Mouse (Mus musculus): ENCODE results near the gene Olfr1113. TPM values are rescaled to one million over a fixed set of nuclear protein-coding genes. Genes with fewer than 3 reads are reported as not detected.

Gene Olfr1113
- not detected for polyA plus RNA-seq (2017; shearing (Covaris generic))

DNA sequence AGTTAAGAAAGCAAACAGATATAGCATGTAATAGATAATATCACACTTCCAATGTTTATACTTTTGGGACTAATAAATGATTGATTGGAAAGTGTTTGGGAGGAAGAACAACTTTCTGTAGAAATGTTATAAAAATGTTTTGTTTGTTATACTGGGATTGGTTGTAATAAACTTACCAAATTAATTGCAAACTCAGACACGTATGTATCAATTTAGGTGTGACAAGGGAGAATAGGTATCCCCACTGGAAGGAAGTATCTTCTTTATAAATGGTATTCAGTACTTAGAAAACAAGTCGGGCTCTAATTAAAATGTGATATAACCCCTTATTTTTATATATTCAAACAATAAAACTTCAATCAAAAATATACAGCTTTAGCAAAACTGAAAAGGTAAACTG lies at the start of gene Olfr1113:
Olfr1113 (plus strand) TSS at position 301 of the 400 bp plus-strand sequence.

DNA sequence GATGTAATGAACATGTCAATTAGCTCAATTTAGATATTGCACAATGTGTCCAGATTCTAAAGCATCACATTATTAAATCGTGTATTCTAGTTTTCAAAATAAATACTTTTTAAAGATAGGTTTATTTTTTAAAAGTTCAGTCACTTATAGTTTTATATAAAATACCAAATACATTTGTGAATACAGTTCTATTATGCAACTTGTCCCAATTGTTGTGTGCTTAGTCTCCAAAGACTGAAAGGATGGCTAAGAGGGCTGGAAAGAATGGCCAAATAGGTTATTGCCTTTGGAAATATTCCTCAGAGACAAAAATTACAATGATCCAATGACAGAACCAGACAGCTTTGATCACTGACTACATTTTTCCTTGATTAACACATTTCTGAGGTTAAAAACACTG lies 21.3 kb upstream of the Olfr1113 start, which contains the start of gene Olfr1112:
Olfr1112 (plus strand) TSS at position 301 of the 400 bp plus-strand sequence.

DNA sequence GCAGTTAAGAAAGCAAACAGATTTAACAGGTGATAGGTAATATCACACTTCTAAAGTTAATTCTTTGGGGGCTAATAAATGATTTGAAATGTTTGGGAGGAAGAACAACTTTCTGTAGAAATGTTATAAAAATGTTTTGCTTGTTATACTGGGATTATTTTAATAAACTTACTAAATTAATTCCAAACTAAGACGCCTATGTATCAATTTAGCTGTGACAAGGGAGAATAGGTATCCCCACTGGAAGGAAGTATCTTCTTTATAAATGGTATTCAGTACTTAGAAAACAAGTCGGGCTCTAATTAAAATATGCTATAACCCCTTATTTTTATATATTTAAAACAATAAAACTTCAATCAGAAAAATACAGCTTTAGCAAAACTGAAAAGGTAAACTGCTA lies 38.9 kb downstream of the Olfr1113 start, which contains the start of gene Olfr1115:
Olfr1115 (plus strand) TSS at position 301 of the 400 bp plus-strand sequence.

Other genes starting within 250 kb of the Olfr1113 start
- not detected for gene Olfr1099, start 248.3 kb upstream of the Olfr1113 start, polyA plus RNA-seq (2017; shearing (Covaris generic))
- not detected for gene Olfr1100, start 229.0 kb upstream of the Olfr1113 start, polyA plus RNA-seq (2017; shearing (Covaris generic))
- not detected for gene Olfr1101, start 217.7 kb upstream of the Olfr1113 start, polyA plus RNA-seq (2017; shearing (Covaris generic))
- not detected for gene Olfr1102, start 210.6 kb upstream of the Olfr1113 start, polyA plus RNA-seq (2017; shearing (Covaris generic))
- gene Olfr1104, start 181.9 kb upstream of the Olfr1113 start, polyA plus RNA-seq (2017; shearing (Covaris generic)), result not detected
- gene Olfr1105, start 172.4 kb upstream of the Olfr1113 start, polyA plus RNA-seq (2017; shearing (Covaris generic)), result not detected
- gene Olfr1106, start 156.7 kb upstream of the Olfr1113 start, polyA plus RNA-seq (2017; shearing (Covaris generic)), result not detected
- gene Olfr1107, start 133.2 kb upstream of the Olfr1113 start, polyA plus RNA-seq (2017; shearing (Covaris generic)), result not detected
- not detected for gene Olfr1109, start 113.0 kb upstream of the Olfr1113 start, polyA plus RNA-seq (2017; shearing (Covaris generic))
- gene Olfr259, start 94.4 kb upstream of the Olfr1113 start, polyA plus RNA-seq (2017; shearing (Covaris generic)), result not detected
- gene Olfr1110, start 68.7 kb upstream of the Olfr1113 start, polyA plus RNA-seq (2017; shearing (Covaris generic)), result not detected
- gene Olfr1111, start 56.3 kb upstream of the Olfr1113 start, polyA plus RNA-seq (2017; shearing (Covaris generic)), result not detected
- not detected for gene Olfr1112, start 21.2 kb upstream of the Olfr1113 start, polyA plus RNA-seq (2017; shearing (Covaris generic))
- gene Olfr1115, start 39.0 kb downstream of the Olfr1113 start, polyA plus RNA-seq (2017; shearing (Covaris generic)), result not detected
- gene Olfr1116, start 58.6 kb downstream of the Olfr1113 start, polyA plus RNA-seq (2017; shearing (Covaris generic)), result 0.02 TPM
- gene Olfr1118, start 98.6 kb downstream of the Olfr1113 start, polyA plus RNA-seq (2017; shearing (Covaris generic)), result not detected
- gene Olfr1120, start 145.8 kb downstream of the Olfr1113 start, polyA plus RNA-seq (2017; shearing (Covaris generic)), result not detected
- not detected for gene Olfr1121, start 160.9 kb downstream of the Olfr1113 start, polyA plus RNA-seq (2017; shearing (Covaris generic))
- gene Olfr1122, start 176.9 kb downstream of the Olfr1113 start, polyA plus RNA-seq (2017; shearing (Covaris generic)), result not detected
- not detected for gene Olfr1123, start 207.7 kb downstream of the Olfr1113 start, polyA plus RNA-seq (2017; shearing (Covaris generic))
- gene Olfr1124, start 221.3 kb downstream of the Olfr1113 start, polyA plus RNA-seq (2017; shearing (Covaris generic)), result not detected
- gene Olfr1126, start 245.0 kb downstream of the Olfr1113 start, polyA plus RNA-seq (2017; shearing (Covaris generic)), result not detected